Mouse (Mus musculus) heart, adult 11 months (tissue): ENCODE data around the gene Grb2.

Experiments
- DNase-seq: peaks from one replicate; pipeline ENCODE4 v3.0.0; 2022

Gene Grb2

DNA sequence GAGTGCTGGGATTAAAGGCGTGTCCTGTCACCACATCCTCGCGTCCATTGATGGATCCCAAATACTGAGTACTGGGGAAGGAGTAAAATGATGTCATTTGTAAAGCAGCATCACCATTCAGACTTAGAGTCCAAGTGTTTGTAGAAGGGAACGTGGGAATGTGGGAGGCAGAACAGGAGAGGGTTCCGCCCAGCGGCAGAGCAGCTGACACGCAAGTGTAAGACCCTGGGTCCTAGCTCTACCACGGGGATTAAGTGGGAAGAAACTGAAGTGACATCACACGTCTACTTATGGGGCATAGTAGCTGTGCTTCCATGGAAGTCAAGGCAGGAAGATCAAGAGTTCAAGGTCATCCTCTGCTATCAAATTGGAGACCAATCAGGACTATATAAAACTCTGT, 2.7 kb upstream of the Grb2 start:
- no peak for DNase-seq

DNA sequence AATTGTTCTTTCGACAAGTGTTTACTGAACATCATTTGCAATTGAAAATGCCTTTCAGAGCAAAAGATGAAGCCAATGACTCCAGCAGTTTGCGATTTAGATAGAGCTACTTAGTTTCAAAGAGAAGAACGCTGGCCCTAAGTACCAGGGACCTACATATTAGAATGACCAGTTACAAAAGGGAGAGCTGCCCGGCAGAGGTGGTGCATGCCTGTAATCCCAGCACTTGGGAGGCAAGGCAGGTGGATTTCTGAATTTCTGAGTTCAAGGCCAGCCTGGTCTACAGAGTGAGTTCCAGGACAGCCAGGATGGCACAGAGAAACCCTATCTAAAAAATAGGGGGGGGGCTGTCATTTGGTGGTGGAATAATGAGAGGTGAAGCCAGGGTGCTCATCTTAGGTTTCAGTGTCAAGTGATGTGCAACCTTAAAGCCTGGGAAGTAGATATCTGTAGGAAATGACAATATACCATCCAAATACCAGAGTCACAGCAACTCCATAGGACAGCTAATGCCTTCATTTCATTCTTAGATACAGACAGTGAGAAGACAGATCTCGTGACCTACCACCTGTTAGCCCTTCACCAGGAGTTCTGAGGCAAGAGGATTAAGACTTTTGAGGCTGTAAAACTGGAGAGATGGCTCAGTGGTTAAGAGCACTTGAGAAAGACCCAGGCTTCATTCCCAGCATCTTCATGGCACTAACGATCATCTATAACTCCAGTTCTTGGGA, 1.6 kb upstream of the Grb2 start:
- DNase-seq: no peak

DNA sequence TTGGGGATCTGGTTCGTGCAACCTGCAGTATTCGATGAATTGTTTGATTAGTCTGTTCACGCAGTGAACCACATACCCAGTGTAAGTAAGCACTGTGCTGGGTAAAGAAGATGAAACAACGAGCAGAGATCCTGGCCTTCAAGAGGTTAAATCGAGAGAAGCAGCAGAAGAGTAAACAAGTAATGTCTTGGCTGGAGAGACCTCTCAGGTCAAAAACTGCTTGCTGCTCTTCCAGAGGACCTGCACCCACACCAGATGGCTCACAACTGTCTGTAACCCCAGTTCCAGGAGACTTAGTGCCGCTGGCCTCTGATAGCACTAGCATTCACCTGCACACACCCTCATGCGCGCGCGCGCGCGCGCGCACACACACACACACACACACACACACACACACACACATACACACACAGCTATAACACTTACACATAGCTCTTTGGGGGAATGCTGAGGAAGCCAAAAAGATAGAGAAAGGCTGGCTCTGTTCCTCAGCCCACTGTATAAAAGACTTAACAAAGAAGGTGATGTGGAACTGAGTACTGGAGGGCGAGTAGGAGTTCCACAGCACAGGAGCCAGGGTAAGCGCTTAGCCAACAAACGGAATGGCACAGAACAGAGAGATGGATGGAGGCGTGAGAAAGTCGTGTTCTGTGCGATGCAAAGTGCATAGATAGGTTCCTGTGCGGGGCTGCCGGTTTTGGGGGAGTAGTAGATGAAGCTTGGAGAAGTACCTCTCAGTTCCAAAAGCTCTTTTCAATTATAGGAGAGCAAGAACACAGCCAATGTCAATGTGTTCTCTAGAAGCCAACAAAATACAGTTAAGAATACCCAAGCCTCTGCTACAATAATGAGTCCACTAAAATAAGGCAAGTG, 795 bp upstream of the Grb2 start:
- DNase-seq: peak; percentile 95

DNA sequence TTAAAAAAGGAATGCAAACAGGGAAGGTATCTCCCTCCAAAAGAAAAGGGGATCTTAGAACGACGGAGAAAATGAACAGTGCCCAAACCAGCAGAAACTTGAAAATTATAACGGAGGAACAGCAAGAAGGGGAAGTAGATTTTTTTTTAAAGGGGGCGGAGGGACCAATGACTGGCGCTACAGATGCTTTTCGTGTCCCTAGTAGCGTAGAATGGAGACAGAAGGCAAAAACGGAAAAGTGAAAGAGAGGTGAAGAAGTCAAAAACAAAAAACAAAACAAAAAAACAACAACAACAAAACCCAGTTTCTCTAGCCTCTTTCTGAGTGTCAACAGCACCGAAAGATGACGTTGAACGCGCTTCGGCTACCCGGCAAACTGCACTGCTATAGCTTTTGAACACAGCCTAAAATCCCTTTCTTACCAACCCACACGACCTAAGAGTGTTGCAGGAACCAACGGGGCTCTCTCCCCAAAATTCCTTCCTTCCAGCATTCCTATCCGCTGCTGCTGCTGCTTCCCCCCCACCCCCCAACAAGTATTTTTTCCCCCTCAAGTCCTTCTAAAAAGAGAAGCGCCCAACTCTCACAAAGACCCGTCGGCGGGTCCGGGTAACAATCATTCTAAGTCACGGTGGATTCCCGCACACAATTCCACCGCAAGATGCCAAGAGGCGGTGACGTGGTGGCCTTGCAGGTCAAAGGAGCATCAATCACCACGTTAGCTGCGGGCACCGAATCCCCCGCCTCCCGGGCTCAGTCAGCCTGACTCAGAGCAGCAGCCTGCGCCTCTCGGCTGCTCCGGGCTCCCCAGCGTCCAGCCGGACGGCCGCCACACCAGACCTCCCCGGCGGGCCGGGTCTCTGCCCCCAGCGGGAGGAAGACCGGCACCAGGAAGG, 836 bp downstream of the Grb2 start:
- DNase-seq: no peak

DNA sequence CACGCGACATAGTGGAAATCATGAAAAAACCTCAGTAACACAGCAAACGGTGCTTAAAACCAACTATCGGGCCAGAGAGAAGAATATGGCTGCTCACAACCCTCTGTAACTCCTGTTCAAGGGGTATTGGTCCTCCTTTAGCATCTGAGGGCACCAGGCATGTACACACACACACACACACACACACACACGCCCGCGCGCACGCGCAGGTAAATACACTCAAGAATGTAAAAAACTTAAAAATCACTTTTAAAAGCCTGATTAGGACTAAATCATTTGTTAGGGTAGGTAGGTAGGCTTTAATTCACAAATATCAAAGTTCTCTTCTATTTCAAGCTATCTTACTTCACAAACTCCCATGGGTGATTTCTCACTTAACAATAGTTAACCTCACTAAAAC, 1.8 kb downstream of the Grb2 start:
- DNase-seq: no peak

DNA sequence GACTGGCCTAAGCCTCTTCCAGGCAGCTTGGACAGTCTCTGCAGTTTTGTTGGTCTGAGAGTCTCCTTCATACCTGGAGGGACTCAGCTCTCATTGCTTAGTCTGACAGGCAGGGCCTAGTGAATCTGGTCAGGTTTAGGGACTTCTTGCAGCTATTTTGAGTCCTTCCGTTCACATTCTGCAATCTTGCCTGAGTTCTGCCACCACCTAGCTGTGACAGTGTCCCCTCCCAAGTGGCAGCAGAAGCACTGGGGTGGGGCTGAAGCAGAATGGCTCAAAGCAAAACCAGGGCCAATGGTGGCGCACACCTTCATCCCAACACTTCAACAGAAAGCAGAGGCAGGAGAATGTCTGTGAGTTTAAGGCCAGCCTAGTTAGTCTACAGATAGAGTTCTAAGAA, 2.8 kb downstream of the Grb2 start:
- no peak for DNase-seq

DNA sequence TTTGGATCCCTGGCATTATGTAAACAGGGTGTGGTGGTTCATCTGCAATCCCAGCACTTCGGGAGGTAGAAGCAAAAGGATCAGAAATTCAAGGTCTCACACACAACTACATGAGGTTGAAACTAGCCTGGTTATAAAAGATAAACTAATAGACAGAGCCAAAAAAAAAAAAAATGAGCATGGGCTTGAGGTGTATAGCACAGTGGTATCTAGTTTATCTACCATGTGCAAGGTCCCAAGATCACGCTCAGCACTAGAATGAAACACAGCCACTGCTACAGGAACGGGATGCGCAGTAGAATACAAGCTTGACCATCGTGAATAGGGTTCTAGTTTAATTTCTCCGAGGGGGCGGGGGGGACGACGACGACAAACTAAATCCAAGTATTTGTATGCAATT, 3.7 kb downstream of the Grb2 start:
- no peak for DNase-seq

DNA sequence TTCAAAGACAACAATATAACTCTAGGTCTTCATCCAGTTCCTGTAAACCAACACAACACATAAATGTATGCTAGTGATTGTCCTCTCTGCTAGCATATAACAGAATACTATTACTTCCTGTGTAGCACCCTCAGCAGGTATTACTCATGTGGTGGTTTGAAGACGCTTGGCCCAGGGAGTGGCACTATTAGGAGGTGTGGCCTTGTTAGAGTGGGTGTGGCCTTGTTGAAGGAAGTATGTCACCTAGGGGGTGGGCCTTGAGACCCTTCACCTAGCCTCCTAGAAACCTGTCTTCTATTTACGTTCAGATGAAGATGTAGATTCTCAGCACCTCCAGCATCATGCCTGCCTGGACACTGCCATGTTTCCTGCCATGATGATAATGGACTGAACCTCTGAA, 4.9 kb downstream of the Grb2 start:
- no peak for DNase-seq

DNA sequence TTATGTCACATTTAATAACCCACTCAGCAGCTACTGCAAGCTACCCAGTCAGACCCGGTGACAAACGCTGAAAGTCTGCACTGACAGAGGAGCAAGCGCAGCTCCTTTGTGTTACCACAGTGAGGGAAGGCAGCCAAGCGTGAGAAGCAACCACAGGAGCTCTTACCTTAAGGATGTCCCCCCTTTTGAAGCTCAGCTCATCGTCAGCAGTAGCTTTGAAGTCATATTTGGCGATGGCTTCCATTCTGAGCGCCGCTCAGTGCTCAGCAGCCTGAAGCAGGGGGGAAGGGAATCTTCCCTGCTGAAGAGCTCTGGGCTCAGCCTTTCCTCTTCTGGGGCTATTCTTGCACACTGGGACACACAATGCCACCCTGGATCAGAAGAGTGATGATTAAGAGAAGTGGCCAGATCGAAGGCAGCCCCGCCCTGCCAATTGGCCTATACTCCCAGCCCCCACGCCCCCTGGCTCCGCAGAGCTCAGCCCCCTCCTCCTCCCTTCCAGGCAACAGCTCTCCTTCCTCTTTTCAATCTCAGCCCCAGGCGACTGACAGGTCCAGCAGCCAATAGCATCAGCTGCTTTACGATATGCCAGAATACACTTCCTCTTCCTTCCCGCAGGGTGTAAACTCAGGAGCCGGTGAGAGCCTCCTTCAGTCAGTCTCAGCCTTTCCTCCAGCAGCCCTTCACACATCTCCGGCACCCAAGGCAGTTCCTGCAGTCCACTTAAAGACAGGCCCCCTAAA, 9.2 kb downstream of the Grb2 start:
- peak; percentile 100 for DNase-seq

DNA sequence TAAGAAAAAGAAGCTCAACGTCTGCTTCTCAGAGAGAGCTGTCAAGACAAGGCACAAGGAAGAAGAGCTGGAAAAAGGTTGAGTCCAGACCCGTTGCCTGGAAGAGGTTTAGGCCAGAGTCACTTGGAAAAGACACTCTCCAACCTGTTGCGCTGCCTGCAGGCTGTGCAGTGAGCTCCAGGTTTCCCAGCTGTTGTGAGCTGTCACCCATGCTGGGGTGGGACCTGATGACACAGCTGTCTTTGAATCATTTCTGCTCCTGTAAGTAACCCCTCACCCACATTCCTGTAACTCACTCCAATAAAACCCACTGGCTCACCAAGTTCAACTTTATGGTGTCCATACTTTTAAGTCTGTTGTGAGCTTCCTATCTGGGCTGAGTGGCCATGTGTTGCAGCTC, 10.7 kb downstream of the Grb2 start:
- no peak for DNase-seq

DNA sequence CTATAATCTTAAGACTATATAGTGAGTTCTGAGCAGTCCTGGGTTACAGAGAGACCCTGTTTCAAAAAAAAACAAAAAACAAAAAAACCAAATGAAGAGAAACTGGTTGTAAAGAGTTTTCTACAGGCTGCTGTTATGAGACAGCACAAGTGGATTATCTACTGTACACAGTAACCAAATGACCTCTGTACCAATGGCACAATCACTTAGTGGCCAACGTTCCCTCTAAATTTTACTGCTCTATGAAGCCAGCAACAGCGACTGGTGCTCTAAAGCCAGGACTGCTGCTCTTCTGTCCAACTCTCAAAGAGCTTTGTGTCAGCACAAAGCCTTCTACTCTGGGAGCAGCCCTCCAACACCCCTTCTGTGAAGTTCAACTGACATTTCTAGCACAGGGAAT, 11.3 kb downstream of the Grb2 start:
- no peak for DNase-seq

DNA sequence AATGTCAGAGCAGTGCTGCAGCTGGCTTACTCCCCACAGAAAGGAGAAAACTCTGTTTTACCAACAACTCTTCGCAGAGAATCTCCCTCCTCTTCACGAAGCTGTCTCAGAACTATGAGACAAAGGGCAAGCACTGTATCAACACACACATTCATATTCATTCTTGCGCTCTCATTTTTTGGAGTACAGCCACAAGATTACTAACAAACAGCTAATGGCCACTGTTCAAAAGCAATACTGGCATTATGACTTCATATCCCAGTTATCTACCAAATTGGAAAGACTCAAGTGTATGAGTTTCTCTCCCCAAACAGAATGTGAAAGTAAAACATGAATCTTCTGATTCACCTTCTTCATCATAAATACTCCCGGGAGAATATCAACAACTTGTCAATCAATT, 11.9 kb downstream of the Grb2 start:
- no peak for DNase-seq

DNA sequence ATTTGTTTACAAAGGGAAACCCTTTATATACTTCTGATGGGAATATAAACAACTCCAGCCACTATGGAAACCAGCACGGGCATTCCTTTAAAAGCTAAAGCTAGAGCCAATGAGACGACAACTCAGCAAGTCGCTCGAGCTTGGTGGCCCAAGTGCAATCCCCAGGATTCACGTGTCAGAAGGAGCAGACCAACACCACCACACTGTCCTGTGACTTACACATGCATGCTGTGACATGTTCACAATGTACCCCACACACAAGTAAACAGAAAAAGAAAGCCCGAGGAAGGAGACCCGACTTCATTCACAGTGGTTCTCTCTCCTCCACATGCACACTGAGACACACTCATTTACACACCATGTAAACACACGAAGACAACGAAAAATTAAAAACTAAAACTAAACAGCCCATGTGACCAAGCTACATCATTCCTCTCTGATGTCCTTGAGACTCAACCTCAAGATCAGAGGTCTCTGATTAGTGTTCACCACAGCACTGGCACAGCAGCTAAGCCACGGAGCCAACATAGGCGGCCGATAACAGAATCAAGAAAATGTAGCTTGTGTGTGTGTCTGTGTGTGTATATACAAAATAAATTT, 14.3 kb downstream of the Grb2 start:
- DNase-seq: peak; percentile 81

DNA sequence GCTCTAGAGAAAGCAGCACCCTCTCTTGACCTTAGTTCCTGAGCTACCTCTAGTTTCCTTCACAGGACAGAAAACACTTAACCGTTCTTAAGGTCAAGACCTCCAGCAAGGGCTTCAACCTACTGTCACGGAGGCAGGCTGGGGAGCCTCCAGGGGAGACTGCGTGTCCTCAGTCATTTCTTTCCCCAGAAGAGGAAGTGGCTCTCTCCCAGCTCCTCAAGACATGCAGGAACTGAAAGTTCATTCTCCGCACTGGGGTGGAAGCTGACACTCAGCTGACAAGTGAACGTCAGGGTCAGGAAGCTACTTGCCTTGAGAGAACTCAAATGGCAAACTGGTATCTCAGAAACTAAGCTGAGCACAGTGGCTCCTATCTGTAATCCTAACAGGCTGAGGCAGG, 15.6 kb downstream of the Grb2 start:
- peak; percentile 98 for DNase-seq

DNA sequence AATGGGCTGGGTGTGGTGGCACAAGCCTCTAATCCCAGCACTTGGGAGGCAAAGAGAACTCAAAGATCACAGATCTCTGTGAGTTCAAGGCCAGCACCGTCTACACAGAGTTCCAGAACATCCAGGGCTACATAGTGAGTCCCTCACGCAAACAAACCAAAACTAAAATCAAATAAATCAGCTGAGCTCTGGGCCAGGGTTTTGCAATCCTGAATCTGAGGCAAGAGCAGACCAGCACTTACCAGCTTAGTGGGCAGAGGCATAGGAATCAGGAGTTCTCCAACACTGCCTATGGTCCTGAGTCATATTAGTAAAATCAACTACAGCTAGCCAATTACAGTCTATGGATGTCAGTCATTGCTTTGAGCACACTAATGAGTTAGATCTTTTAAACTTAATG, 16.4 kb downstream of the Grb2 start:
- DNase-seq: peak; percentile 85

DNA sequence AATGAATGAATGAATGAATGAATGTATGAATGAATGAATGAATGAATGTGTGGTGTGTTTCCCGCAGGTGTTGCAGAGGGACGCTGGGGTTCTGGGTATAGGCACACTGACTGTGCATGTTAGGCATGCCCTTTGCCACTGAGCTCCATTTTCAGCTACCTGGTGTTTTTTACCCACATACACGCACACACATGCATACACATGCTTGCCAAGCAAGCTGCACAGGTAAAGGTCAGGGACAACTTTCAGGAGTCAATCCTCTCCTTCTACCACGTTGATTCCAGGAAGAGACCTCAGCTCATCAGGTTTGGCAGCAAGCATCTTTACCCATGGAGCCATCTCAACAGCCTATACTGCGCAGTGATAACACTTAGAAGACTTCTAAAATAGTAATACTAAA, 16.9 kb downstream of the Grb2 start:
- DNase-seq: peak; percentile 89

DNA sequence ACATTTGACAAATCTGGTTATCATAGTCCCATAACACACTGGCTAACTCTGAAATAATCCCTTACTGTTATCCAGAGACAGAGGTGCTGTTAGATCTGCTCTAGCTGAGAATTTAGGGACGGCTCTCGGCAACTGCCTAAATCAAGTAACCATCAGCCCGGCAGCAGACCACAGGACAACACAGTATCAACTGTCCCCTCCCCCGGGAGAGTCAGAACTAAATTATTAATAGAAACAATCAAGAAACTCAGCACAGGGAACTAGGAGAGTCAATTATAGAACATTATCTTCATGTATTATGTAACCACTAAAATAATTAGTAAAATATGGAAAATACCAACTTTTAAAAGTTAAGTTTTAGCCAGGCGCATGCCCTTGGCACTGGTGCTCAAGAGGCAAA, 17.4 kb downstream of the Grb2 start:
- peak; percentile 93 for DNase-seq

DNA sequence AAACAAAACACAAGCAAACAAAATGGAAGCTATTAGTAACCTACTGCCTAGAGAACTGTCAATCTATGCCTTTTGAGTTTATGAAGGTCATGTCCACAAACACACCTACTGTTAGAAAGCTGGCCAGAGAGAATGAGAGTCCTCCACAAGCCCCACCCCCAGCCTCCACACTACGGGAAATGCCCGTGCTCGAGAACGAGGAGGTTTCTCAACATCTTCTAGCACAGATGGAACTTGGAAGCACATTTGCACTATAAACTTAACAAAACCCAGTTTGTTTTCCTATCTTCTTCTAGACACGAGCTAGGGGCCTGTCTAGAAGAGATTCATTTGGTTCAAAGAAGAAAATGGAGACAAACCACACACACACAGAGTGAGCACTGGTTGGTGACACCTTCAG, 18.0 kb downstream of the Grb2 start:
- peak; percentile 90 for DNase-seq

DNA sequence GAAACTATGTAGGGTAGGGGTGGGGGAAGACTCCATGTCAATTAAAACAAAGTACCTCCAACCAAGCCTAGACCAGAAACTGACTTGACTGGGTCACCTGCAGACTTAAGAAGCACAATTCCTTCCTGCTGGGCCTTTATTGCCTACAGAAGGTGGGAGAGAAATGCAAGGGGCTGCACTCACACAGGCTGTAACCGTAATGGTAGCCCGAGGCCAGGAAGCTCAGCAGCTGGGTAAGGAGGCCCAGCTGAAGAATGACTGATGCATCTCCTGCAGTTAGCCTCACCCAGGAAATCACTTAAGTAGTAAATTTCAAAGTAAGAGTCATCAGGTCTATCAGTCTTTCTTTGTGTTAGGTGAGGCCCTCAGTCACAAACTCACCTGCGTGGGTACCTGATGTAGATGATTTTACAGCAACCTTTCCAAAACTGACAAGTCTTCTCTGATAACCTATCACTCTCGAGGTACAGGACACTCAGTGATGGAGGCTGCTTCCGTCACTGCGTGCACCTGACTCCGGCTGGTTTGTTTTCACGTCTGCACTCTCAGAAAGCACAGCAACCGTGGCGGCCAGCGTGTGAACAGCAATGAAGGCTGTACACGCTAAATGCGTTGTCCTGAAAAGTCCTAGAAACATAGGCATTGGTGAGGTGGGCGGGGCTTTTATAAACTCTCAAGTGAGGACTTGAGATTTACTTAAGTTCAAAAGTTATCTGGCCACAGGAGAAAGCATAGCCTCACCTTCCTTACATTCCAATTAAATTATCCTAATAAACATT, 19.1 kb downstream of the Grb2 start:
- DNase-seq: peak; percentile 84

DNA sequence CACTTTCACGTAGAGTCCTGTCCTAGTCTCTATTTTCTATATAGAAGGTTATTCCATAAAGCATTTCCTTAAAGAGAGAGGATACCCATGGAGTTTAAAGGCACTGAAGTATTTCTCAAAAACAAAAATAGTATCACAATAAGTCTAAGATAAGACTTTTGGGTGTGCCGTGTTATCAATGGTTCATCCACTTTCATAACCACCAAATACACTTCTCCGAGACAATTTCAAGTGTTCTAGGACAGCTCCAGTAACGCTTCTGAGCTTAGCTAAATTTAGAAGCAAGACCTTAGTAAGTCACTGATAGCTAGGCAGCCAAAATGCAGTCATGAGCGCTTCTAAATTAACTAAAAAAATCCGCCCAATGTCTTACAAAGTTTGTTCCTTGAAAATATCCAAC, 22.0 kb downstream of the Grb2 start:
- no peak for DNase-seq

DNA sequence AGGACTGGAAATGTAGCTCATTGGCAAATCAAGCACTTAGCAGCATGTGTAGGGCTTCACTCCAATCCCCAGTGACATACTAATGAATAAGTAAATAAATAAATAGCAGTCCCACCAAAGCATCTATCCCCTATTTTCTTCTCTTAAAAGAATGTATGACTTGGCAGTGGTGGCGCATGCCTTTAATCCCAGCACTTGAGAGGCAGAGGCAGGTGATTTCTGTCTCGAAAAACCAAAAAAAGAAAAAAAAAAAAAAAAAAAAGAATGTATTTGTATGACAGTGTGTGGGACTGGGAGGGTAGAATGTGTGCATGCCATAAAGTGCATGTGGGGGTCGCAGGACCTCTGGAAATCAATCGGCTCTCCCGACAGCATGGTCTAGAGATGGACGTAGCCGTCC, 22.4 kb downstream of the Grb2 start:
- peak; percentile 82 for DNase-seq
